Mouse (Mus musculus): ENCODE results near the gene Gm14403. TPM values are rescaled to one million over a fixed set of nuclear protein-coding genes. Genes with fewer than 3 reads are reported as not detected.

Gm14403 gene
- total RNA-seq, 2 experiments from 2014 or later: 41.0 to 49.2 TPM

Other genes starting within 250 kb of the Gm14403 start
- gene Gm14409, start 231.2 kb upstream of the Gm14403 start, total RNA-seq (2021): 1 to 10 TPM in 1 of 2 experiments, under 1 TPM in 1; 0.79 to 1.8 TPM
- 1 to 10 TPM in 1 of 2 experiments, under 1 TPM in 1; 0.60 to 1.1 TPM for gene Gm14412, start 173.9 kb upstream of the Gm14403 start, total RNA-seq (2021)
- 10 to 100 TPM; 12.4 to 14.6 TPM for gene Gm14418, start 99.9 kb upstream of the Gm14403 start, total RNA-seq (2021)
- gene Zfp970, start 33.5 kb upstream of the Gm14403 start, total RNA-seq (2021): 100 to 1,000 TPM in 1 of 2 experiments, 10 to 100 TPM in 1; 87.5 to 178 TPM
- gene Gm14406, start 80.0 kb downstream of the Gm14403 start, total RNA-seq (2021): not detected

Measured in heart, postnatal 10 days (tissue).